Mouse (Mus musculus) C2C12 (cell line): ENCODE data around the gene Aco1.

Experiments
- CEBPB ChIP-seq: IDR thresholded peaks from one replicate; pipeline ENCODE4 v1.6.1; 2011; ENCODE audit warnings: low read depth, mild to moderate bottlenecking, control low read depth, moderate library complexity
- CTCF ChIP-seq: IDR thresholded peaks from one replicate; pipeline ENCODE4 v1.5.1; 2011; ENCODE audit not compliant: control insufficient read depth, insufficient read depth, insufficient read length
- FOSL1 ChIP-seq: IDR thresholded peaks from one replicate; pipeline ENCODE4 v1.8.0; 2011; ENCODE audit warnings: mild to moderate bottlenecking, low read length; ENCODE audit not compliant: poor library complexity, insufficient read depth, severe bottlenecking
- MAX ChIP-seq: IDR thresholded peaks from one replicate; pipeline ENCODE4 v1.6.1; 2011; ENCODE audit warnings: mild to moderate bottlenecking, control low read depth
- MYOG ChIP-seq: IDR thresholded peaks from one replicate; pipeline ENCODE4 v1.6.1; 2011; ENCODE audit not compliant: control insufficient read depth, insufficient read length; ENCODE audit errors: extremely low read depth
- USF1 ChIP-seq: IDR thresholded peaks from one replicate; pipeline ENCODE4 v1.6.1; 2011; ENCODE audit warnings: low read depth, mild to moderate bottlenecking, control low read depth, moderate library complexity

- TF ChIP-seq CTCF (no peak), USF1 (no peak), CEBPB (no peak), MAX (no peak), FOSL1 (no peak), MYOG (no peak)
Measured at GRCm38 (mm10) chr4:40193461-40193860, 50.6 kb downstream of the Aco1 start.
